Mouse (Mus musculus) neural tube, embryonic 11.5 days (tissue): Measurements from ENCODE around the gene Cpa1. TPM values are rescaled to one million over a fixed set of nuclear protein-coding genes. Genes with fewer than 3 reads are reported as not detected.

Experiments
- ATAC-seq: fragments of 200-750 bp; cut with Nextera tagmentation; 2 replicates; pipeline ENCODE4 v1.8.0; 2017; ENCODE audit warnings: moderate number of reproducible peaks, mild to moderate bottlenecking, moderate TSS enrichment, moderate library complexity; ENCODE audit not compliant: insufficient read depth, low FRiP score, low TSS enrichment
- DNase-seq: peaks from one replicate; pipeline ENCODE4 v3.0.0-alpha.2; 2015; ENCODE audit warnings: low spot score
- H3K27ac ChIP-seq: fragments of 300-500 bp; sonication (generic); 2 replicates; pipeline ENCODE4 v1.5.1; 2014; ENCODE audit warnings: low read depth, mild to moderate bottlenecking, low read length
- H3K27me3 ChIP-seq: fragments of 300-500 bp; sonication (generic); 2 replicates; pipeline ENCODE4 v1.6.1; 2014; ENCODE audit warnings: mild to moderate bottlenecking, low read length, mixed read lengths; ENCODE audit not compliant: control insufficient read depth, insufficient read depth
- H3K36me3 ChIP-seq: fragments of 300-500 bp; sonication (generic); 2 replicates; pipeline ENCODE4 v1.6.1; 2014; ENCODE audit warnings: mild to moderate bottlenecking, low read length, moderate library complexity, mixed read lengths; ENCODE audit not compliant: control insufficient read depth, insufficient read depth
- H3K4me1 ChIP-seq: fragments of 300-500 bp; sonication (generic); 2 replicates; pipeline ENCODE4 v1.6.1; 2014; ENCODE audit warnings: low read length, mixed read lengths; ENCODE audit not compliant: control insufficient read depth, insufficient read depth
- H3K4me2 ChIP-seq: fragments of 300-500 bp; sonication (generic); 2 replicates; pipeline ENCODE4 v1.6.1; 2014; ENCODE audit warnings: low read depth, mild to moderate bottlenecking, moderate library complexity
- H3K4me3 ChIP-seq: fragments of 300-500 bp; sonication (generic); 2 replicates; pipeline ENCODE4 v1.5.1; 2014; ENCODE audit warnings: low read depth, low read length
- H3K9ac ChIP-seq: fragments of 300-500 bp; sonication (generic); 2 replicates; pipeline ENCODE4 v1.6.1; 2014; ENCODE audit warnings: mild to moderate bottlenecking, low read length
- H3K9me3 ChIP-seq: fragments of 300-500 bp; sonication (generic); 2 replicates; pipeline ENCODE4 v1.6.1; 2016; ENCODE audit warnings: low read length; ENCODE audit not compliant: control insufficient read depth
- WGBS: fragments of 180-500 bp; shearing (Covaris S2); extraction: QIAGEN DNeasy Blood & Tissue Kit; methylation state at CpG from one replicate; pipeline ENCODE4 v1.1.7; 2014; 5-methylcytosine and 5-hydroxymethylcytosine counted together
- polyA plus RNA-seq: library from polyadenylated mRNA; unstranded; fragments of >200 nt; fragmentation: Nextera tagmentation; extraction: Ambion mirVana; gene quantifications from 2 replicates; pipeline ENCODE4 v1.2.1, GENCODE M21; 2014

Gene Cpa1
- polyA plus RNA-seq, 1 experiment from 2014 or later: not detected

- no peaks in the 10 kb centered on the region for H3K27me3 ChIP-seq
- 2% methylated on average over 13 of the region's 13 CpGs for WGBS
- H3K27ac ChIP-seq: peak overlapping the region; percentile 83
- peak; percentile 81 for DNase-seq
- H3K9me3 ChIP-seq: no peaks in the 10 kb centered on the region
- ATAC-seq: peak; percentile 45
- H3K9ac ChIP-seq: no peak overlapping the region
- peaks cover 40% of the 10 kb centered on the region for H3K4me1 ChIP-seq
- 0 out of 2 replicates have a peak overlapping the region, but pooled peaks have one; percentile 4 for H3K4me3 ChIP-seq
- no peaks in the 10 kb centered on the region for H3K36me3 ChIP-seq
- peak overlapping the region; percentile 44 for H3K4me2 ChIP-seq
Observed at GRCm38 (mm10) chr6:30617020-30617958, 21.7 kb upstream of the Cpa1 start.

- peaks cover 39% of the 10 kb centered on the region for H3K4me1 ChIP-seq
Observed at GRCm38 (mm10) chr6:30617959-30618590, 20.9 kb upstream of the Cpa1 start.

GRCm38 (mm10) chr6:30618735-30619134 lies 20.3 kb upstream of the Cpa1 start:
- H3K36me3 ChIP-seq: no peaks in the 10 kb centered on the region
- 0 out of 2 replicates have a peak overlapping the region, but pooled peaks have one; percentile 19 for H3K9ac ChIP-seq
- no peaks in the 10 kb centered on the region for H3K27me3 ChIP-seq
- no peaks in the 10 kb centered on the region for H3K9me3 ChIP-seq
- H3K4me2 ChIP-seq: no peak overlapping the region
- DNase-seq: no peak
- 31% methylated on average over 6 of the region's 6 CpGs for WGBS
- ATAC-seq: no peak
- H3K4me3 ChIP-seq: no peak overlapping the region
- H3K4me1 ChIP-seq: peaks cover 39% of the 10 kb centered on the region
- H3K27ac ChIP-seq: peak overlapping the region; percentile 28

More at GRCm38 (mm10) chr6:30617959-30618590, 20.9 kb upstream of the Cpa1 start:
- Histone ChIP-seq H3K36me3 (no peaks in the 10 kb centered on the region), H3K27ac (peak overlapping the region; percentile 83), H3K9ac (peak overlapping the region; percentile 27; the same call in 1 of the 2 replicates), H3K4me2 (peak overlapping the region; percentile 44), H3K9me3 (no peaks in the 10 kb centered on the region), H3K4me3 (0 out of 2 replicates have a peak overlapping the region, but pooled peaks have one; percentile 4), H3K27me3 (no peaks in the 10 kb centered on the region)
- DNase-seq: peak; percentile 77
- ATAC-seq: peak; percentile 85
- 3% methylated on average over 18 of the region's 18 CpGs for WGBS

- Histone ChIP-seq H3K36me3 (no peaks in the 10 kb centered on the region), H3K27ac (no peak overlapping the region), H3K9ac (no peak overlapping the region), H3K4me3 (no peak overlapping the region), H3K4me1 (peaks cover 39% of the 10 kb centered on the region), H3K9me3 (no peaks in the 10 kb centered on the region), H3K27me3 (no peaks in the 10 kb centered on the region), H3K4me2 (no peak overlapping the region)
- WGBS: 68% methylated on average over 5 of the region's 5 CpGs
- no peak for DNase-seq
- ATAC-seq: no peak
Observed at GRCm38 (mm10) chr6:30619606-30620005, 19.4 kb upstream of the Cpa1 start.

- H3K36me3 ChIP-seq: no peaks in the 10 kb centered on the region
- no peak overlapping the region for H3K4me3 ChIP-seq
- H3K9ac ChIP-seq: no peak overlapping the region
- H3K27me3 ChIP-seq: no peaks in the 10 kb centered on the region
- no peak overlapping the region for H3K4me2 ChIP-seq
- no peak for DNase-seq
- 82% methylated on average over 4 of the region's 4 CpGs for WGBS
- no peak for ATAC-seq
- H3K9me3 ChIP-seq: no peaks in the 10 kb centered on the region
- peaks cover 32% of the 10 kb centered on the region for H3K4me1 ChIP-seq
- H3K27ac ChIP-seq: 0 out of 2 replicates have a peak overlapping the region, but pooled peaks have one; percentile 1
Observed at GRCm38 (mm10) chr6:30620591-30620990, 18.4 kb upstream of the Cpa1 start.

GRCm38 (mm10) chr6:30620994-30621393 lies 18.0 kb upstream of the Cpa1 start:
- Histone ChIP-seq H3K4me3 (no peak overlapping the region), H3K36me3 (no peaks in the 10 kb centered on the region), H3K27ac (no peak overlapping the region), H3K9ac (no peak overlapping the region), H3K4me1 (peaks cover 28% of the 10 kb centered on the region), H3K27me3 (no peaks in the 10 kb centered on the region), H3K9me3 (no peaks in the 10 kb centered on the region), H3K4me2 (no peak overlapping the region)
- no peak for ATAC-seq
- no peak for DNase-seq
- WGBS: 86% methylated on average over 6 of the region's 6 CpGs

- Histone ChIP-seq H3K4me3 (no peak overlapping the region), H3K27ac (no peak overlapping the region), H3K4me1 (peaks cover 19% of the 10 kb centered on the region), H3K9me3 (no peaks in the 10 kb centered on the region), H3K27me3 (no peaks in the 10 kb centered on the region), H3K9ac (no peak overlapping the region), H3K4me2 (no peak overlapping the region), H3K36me3 (no peaks in the 10 kb centered on the region)
- DNase-seq (no peak), ATAC-seq (no peak)
- 85% methylated on average over 4 of the region's 4 CpGs for WGBS
Observed at GRCm38 (mm10) chr6:30621986-30622389, 17.0 kb upstream of the Cpa1 start.

GRCm38 (mm10) chr6:30624763-30625162 lies 14.3 kb upstream of the Cpa1 start:
- Histone ChIP-seq H3K27me3 (no peaks in the 10 kb centered on the region), H3K4me2 (no peak overlapping the region), H3K4me1 (no peaks in the 10 kb centered on the region), H3K36me3 (no peaks in the 10 kb centered on the region), H3K9ac (no peak overlapping the region), H3K4me3 (no peak overlapping the region), H3K9me3 (no peaks in the 10 kb centered on the region), H3K27ac (no peak overlapping the region)
- DNase-seq: no peak
- WGBS: 94% methylated on average over 9 of the region's 9 CpGs
- ATAC-seq: no peak
